Comparison of ENCODE assay signal across 16 mouse cellular contexts in genomic region chr11:118049641-118050040, GRCm38 (mm10).
DNase-seq lines count a peak whose midpoint lies in the region; ATAC-seq and TF ChIP-seq lines count a peak whose summit lies in the region.
"Had no signal": no experiment of that assay in that cellular context is flagged by ENCODE, and none has a peak within 500 bp of the region (broad histone marks: within the 10 kb centered on the region; RNA-seq: fewer than 3 reads in every experiment).

No protein-coding gene starts in this region.

- H3K27ac ChIP-seq in hindbrain, embryonic 10.5 days = no peak overlapping the region
- H3K27ac ChIP-seq in hindbrain, embryonic 16.5 days (ENCODE audit: low read depth, low read length) = no peak overlapping the region
- H3K27ac ChIP-seq in liver, postnatal 0 days (ENCODE audit: low read depth) = no peak overlapping the region
- H3K27ac ChIP-seq in liver, embryonic 11.5 days (ENCODE audit: low read depth, low read length) = no peak overlapping the region
- no peak overlapping the region for H3K27ac ChIP-seq in ES-E14 (ENCODE audit: insufficient read depth, low read depth, low read length, poor library complexity, severe bottlenecking)
- H3K27ac ChIP-seq in embryonic facial prominence, embryonic 14.5 days (replicated peaks; ENCODE audit: low read depth, low read length) = no peak overlapping the region
- H3K27ac ChIP-seq: hindbrain, embryonic 12.5 days; kidney, postnatal 0 days; neural tube, embryonic 13.5 days had no signal

- no peaks in the 10 kb centered on the region for H3K27me3 ChIP-seq in hindbrain, embryonic 10.5 days (ENCODE audit: insufficient read depth, poor library complexity, severe bottlenecking)
- H3K27me3 ChIP-seq in hindbrain, embryonic 16.5 days (replicated peaks; ENCODE audit: control insufficient read depth, insufficient read depth, low read length) = no peaks in the 10 kb centered on the region
- no peaks in the 10 kb centered on the region for H3K27me3 ChIP-seq in liver, postnatal 0 days (ENCODE audit: insufficient read depth, low read length)
- H3K27me3 ChIP-seq in liver, embryonic 11.5 days (replicated peaks; ENCODE audit: control insufficient read depth, insufficient read depth, low read length) = no peaks in the 10 kb centered on the region
- no peaks in the 10 kb centered on the region for H3K27me3 ChIP-seq in embryonic facial prominence, embryonic 14.5 days (replicated peaks; ENCODE audit: control insufficient read depth, insufficient read depth, low read length)
- H3K27me3 ChIP-seq: hindbrain, embryonic 12.5 days; neural tube, embryonic 13.5 days had no signal

- no peak overlapping the region for H3K4me2 ChIP-seq in hindbrain, embryonic 16.5 days (ENCODE audit: low read length)
- no peak overlapping the region for H3K4me2 ChIP-seq in liver, postnatal 0 days (ENCODE audit: low read depth, low read length)
- H3K4me2 ChIP-seq in liver, embryonic 11.5 days = no peak overlapping the region
- H3K4me2 ChIP-seq in embryonic facial prominence, embryonic 14.5 days (ENCODE audit: low read depth, low read length) = no peak overlapping the region
- H3K4me2 ChIP-seq: hindbrain, embryonic 12.5 days; neural tube, embryonic 13.5 days had no signal

- H3K9ac ChIP-seq in hindbrain, embryonic 16.5 days (ENCODE audit: low read depth, low read length) = no peak overlapping the region
- H3K9ac ChIP-seq in liver, postnatal 0 days (replicated peaks) = no peak overlapping the region
- no peak overlapping the region for H3K9ac ChIP-seq in liver, embryonic 11.5 days (ENCODE audit: low read depth, low read length)
- no peak overlapping the region for H3K9ac ChIP-seq in ES-E14 (ENCODE audit: insufficient read depth, low read depth, low read length, poor library complexity, severe bottlenecking)
- H3K9ac ChIP-seq in embryonic facial prominence, embryonic 14.5 days (ENCODE audit: low read depth, low read length) = no peak overlapping the region
- H3K9ac ChIP-seq: hindbrain, embryonic 12.5 days; neural tube, embryonic 13.5 days had no signal

- DNase-seq in hindbrain, embryonic 10.5 days (ENCODE audit: low spot score) = no peak
- peak; percentile 44 for DNase-seq in liver, postnatal 0 days
- no peak for DNase-seq in liver, embryonic 11.5 days (ENCODE audit: low spot score)
- DNase-seq in ES-E14 (ENCODE audit: low read depth, low spot score) = peak; percentile 47
- DNase-seq in embryonic facial prominence, embryonic 14.5 days (ENCODE audit: low spot score) = no peak
- no peak for DNase-seq in spleen, postnatal 4 days (ENCODE audit: low spot score in 2 of 2)
- no peak for DNase-seq in heart, adult 9 months (ENCODE audit: low spot score in 2 of 2)
- DNase-seq: B cell, adult 2 months; cerebellum, postnatal 25 days had no signal

- H3K4me1 ChIP-seq in hindbrain, embryonic 10.5 days (replicated peaks) = no peaks in the 10 kb centered on the region; the same call in none of the 2 replicates
- no peaks in the 10 kb centered on the region for H3K4me1 ChIP-seq in hindbrain, embryonic 16.5 days (ENCODE audit: control insufficient read depth, insufficient read depth, low read depth, low read length)
- 0 out of 2 replicates have a peak, but pooled peaks cover 2% of the 10 kb centered on the region for H3K4me1 ChIP-seq in liver, postnatal 0 days (ENCODE audit: insufficient read depth)
- no peaks in the 10 kb centered on the region for H3K4me1 ChIP-seq in liver, embryonic 11.5 days (replicated peaks; ENCODE audit: control insufficient read depth, insufficient read depth, low read length)
- peaks cover 3 to 18% of the 10 kb centered on the region in 2 experiments; a peak in 2 of 4 replicates for H3K4me1 ChIP-seq in ES-E14 (ENCODE audit: control insufficient read depth in 2 of 2, insufficient read depth in 2 of 2, low read length in 2 of 2, poor library complexity in 1 of 2)
- H3K4me1 ChIP-seq in embryonic facial prominence, embryonic 14.5 days (ENCODE audit: control insufficient read depth, insufficient read depth, low read length) = no peaks in the 10 kb centered on the region

- no peaks in the 10 kb centered on the region for H3K36me3 ChIP-seq in hindbrain, embryonic 10.5 days
- no peaks in the 10 kb centered on the region for H3K36me3 ChIP-seq in hindbrain, embryonic 16.5 days (ENCODE audit: control insufficient read depth, insufficient read depth, low read length)
- no peaks in the 10 kb centered on the region for H3K36me3 ChIP-seq in liver, postnatal 0 days (replicated peaks; ENCODE audit: insufficient read depth, low read length)
- no peaks in the 10 kb centered on the region for H3K36me3 ChIP-seq in liver, embryonic 11.5 days (ENCODE audit: control insufficient read depth, insufficient read depth, low read length)
- no peaks in the 10 kb centered on the region for H3K36me3 ChIP-seq in ES-E14 (ENCODE audit: control insufficient read depth, insufficient read depth, low read length, poor library complexity, severe bottlenecking)
- H3K36me3 ChIP-seq in embryonic facial prominence, embryonic 14.5 days (ENCODE audit: control insufficient read depth, insufficient read depth, low read length) = no peaks in the 10 kb centered on the region
- H3K36me3 ChIP-seq: G1E; neural tube, embryonic 13.5 days had no signal

- TF ChIP-seq CTCF in liver, postnatal 0 days (IDR thresholded peaks at IDR 0.05; ENCODE audit: low read depth) = no peak

- no peaks in the 10 kb centered on the region for H3K9me3 ChIP-seq in hindbrain, embryonic 10.5 days
- H3K9me3 ChIP-seq in hindbrain, embryonic 16.5 days (ENCODE audit: control insufficient read depth, low read length) = no peaks in the 10 kb centered on the region
- no peaks in the 10 kb centered on the region for H3K9me3 ChIP-seq in liver, postnatal 0 days (ENCODE audit: low read length)
- H3K9me3 ChIP-seq in liver, embryonic 11.5 days (ENCODE audit: control insufficient read depth, low read length) = no peaks in the 10 kb centered on the region
- H3K9me3 ChIP-seq in ES-E14 (ENCODE audit: control insufficient read depth, insufficient read depth, low read depth, low read length) = no peaks in the 10 kb centered on the region
- H3K9me3 ChIP-seq in embryonic facial prominence, embryonic 14.5 days (ENCODE audit: control insufficient read depth, low read length) = no peaks in the 10 kb centered on the region
- H3K9me3 ChIP-seq: G1E; hindbrain, embryonic 12.5 days; neural tube, embryonic 13.5 days had no signal

- 0 out of 2 replicates have a peak overlapping the region, but pooled peaks have one; percentile 2 for H3K4me3 ChIP-seq in hindbrain, embryonic 10.5 days
- H3K4me3 ChIP-seq in hindbrain, embryonic 16.5 days (ENCODE audit: low read length) = no peak overlapping the region
- H3K4me3 ChIP-seq in liver, postnatal 0 days (ENCODE audit: low read depth, low read length) = no peak overlapping the region
- H3K4me3 ChIP-seq in liver, embryonic 11.5 days (ENCODE audit: low read depth, low read length) = no peak overlapping the region
- 0 out of 4 replicates have a peak overlapping the region, but pooled peaks of 1 of the 2 experiments have one; percentile 4 for H3K4me3 ChIP-seq in ES-E14 (ENCODE audit: insufficient read depth in 1 of 2, low read depth in 1 of 2, low read length in 2 of 2, poor library complexity in 1 of 2, severe bottlenecking in 1 of 2)
- no peak overlapping the region for H3K4me3 ChIP-seq in embryonic facial prominence, embryonic 14.5 days (ENCODE audit: low read depth, low read length)
- H3K4me3 ChIP-seq: hindbrain, embryonic 12.5 days; neural tube, embryonic 13.5 days had no signal

- in situ Hi-C loops in ES-E14 (cut with MboI; ENCODE audit: low sequenced_read_pairs in 2 of 2, unreplicated experiment in 2 of 2) = no loop called here

- no peak for TF ChIP-seq EP300 in liver, postnatal 0 days (IDR thresholded peaks at IDR 0.05; ENCODE audit: low read depth)

- no peak for ATAC-seq in hindbrain, embryonic 16.5 days
- ATAC-seq in liver, postnatal 0 days = peak; percentile 63
- ATAC-seq in liver, embryonic 11.5 days (replicated peaks; ENCODE audit: low FRiP score) = no peak
- 0 out of 2 replicates have a peak, but pooled peaks have one; percentile 8 for ATAC-seq in embryonic facial prominence, embryonic 14.5 days (ENCODE audit: low read depth)
- ATAC-seq: activated CD4-positive, CD25-positive, alpha-beta regulatory T cell, adult 4 months; forebrain, embryonic 14.5 days had no signal

- 38% methylated on average over 8 of the region's 8 CpGs for WGBS in hindbrain, embryonic 10.5 days
- 34% methylated on average over 8 of the region's 8 CpGs for WGBS in hindbrain, embryonic 16.5 days
- 36% methylated on average over 8 of the region's 8 CpGs for WGBS in liver, postnatal 0 days (ENCODE audit: insufficient replicate concordance)
- 38% methylated on average over 8 of the region's 8 CpGs for WGBS in liver, embryonic 11.5 days
- 29% methylated on average over 8 of the region's 8 CpGs for WGBS in embryonic facial prominence, embryonic 14.5 days

TF ChIP-seq in ES-E14, 5 proteins besides CTCF, POLR2A, EP300 and RAD21:
- TF ChIP-seq MAFK (IDR thresholded peaks at IDR 0.05; ENCODE audit: insufficient read depth, low read depth, low read length) (0 out of 2 replicates have a peak, but pooled peaks have one; percentile 29), HCFC1 (IDR thresholded peaks at IDR 0.05; ENCODE audit: borderline replicate concordance, insufficient read depth, low read length) (no peak), CHD2 (IDR thresholded peaks at IDR 0.05; ENCODE audit: low read depth, low read length) (0 out of 2 replicates have a peak, but pooled peaks have one; percentile 43)
TF ChIP-seq in ES-E14: peak in this region for 2.

Comparison
In these comparisons a context has a peak if more than half of its experiments do, and no peak if none do; other contexts are left out.
1. DNase-seq: peak in liver, postnatal 0 days (single experiment) and ES-E14 (single experiment); none in hindbrain, embryonic 10.5 days (single experiment), liver, embryonic 11.5 days (single experiment), embryonic facial prominence, embryonic 14.5 days (single experiment), spleen, postnatal 4 days (0 of 2) and heart, adult 9 months (0 of 2).
2. ATAC-seq: peak in liver, postnatal 0 days (single experiment) and embryonic facial prominence, embryonic 14.5 days (single experiment); none in hindbrain, embryonic 16.5 days (single experiment) and liver, embryonic 11.5 days (single experiment).